Mouse (Mus musculus) adrenal gland, adult 10 weeks (tissue): ENCODE data around the gene P2ry10. TPM values are rescaled to one million over a fixed set of nuclear protein-coding genes. Genes with fewer than 3 reads are reported as not detected.

Source experiments
- polyA plus RNA-seq: library from polyadenylated mRNA; stranded (reverse); fragments of 350-450 nt; fragmentation: Illumina TruSeq; extraction: RNeasy Lipid Tissue Mini Kit (QIAGEN cat#74804); gene quantifications from one replicate; pipeline ENCODE4 v1.2.3, GENCODE M21; 2014; ENCODE audit warnings: low read depth, low replicate concordance

P2ry10 gene
- polyA plus RNA-seq: 1.3 TPM

DNA sequence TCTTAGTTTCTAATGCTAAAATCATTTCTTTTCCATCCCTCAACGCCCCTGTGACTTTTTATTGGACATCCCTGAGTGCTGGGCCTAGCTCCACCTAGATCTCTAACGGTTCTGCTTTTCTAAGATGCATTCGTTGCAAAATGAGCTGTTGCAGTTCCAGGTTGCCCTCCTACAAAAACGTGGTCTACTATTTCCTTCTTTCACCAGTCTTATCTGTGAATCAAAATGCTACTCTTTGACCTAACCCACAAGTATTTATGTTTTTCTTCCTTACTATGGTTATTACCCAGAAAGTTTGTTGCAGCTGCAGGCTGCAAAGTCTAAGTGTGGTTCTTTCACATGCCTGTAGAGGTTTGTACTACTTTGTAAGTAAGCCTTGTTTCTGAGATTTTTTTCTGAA lies at the start of gene P2ry10:
Gene P2ry10, plus strand, starts transcription at position 316 of the 400 bp plus-strand sequence.

GRCm38 (mm10) chrX:107148681-107149080 lies 60.4 kb downstream of the P2ry10 start, which contains the start of gene P2ry10b:
P2ry10b (plus strand) TSS chrX:107148927.

Other genes with a start within 250 kb of the P2ry10 start
- 0.23 TPM for gene Rtl3, start 247.8 kb upstream of the P2ry10 start, polyA plus RNA-seq
- gene Lpar4, start 167.9 kb upstream of the P2ry10 start, polyA plus RNA-seq: 8.5 TPM
- gene P2ry10b, start 60.4 kb downstream of the P2ry10 start, polyA plus RNA-seq: 6.5 TPM
- gene Gpr174, start 167.4 kb downstream of the P2ry10 start, polyA plus RNA-seq: 0.70 TPM